Mouse (Mus musculus): ENCODE results near the gene Yes1. TPM values are rescaled to one million over a fixed set of nuclear protein-coding genes. Genes with fewer than 3 reads are reported as not detected.

The Yes1 gene
- 18.8 and 21.0 TPM in 2 replicates for polyA plus RNA-seq (2015; fragmentation: Nextera tagmentation; extraction: Ambion mirVana)

- ATAC-seq (ENCODE audit: low FRiP score) = peak; percentile 94
- Histone ChIP-seq H3K27ac (replicated peaks) (peak within 1 kb of the TSS; percentile 93), H3K4me1 (peaks cover 21% of the 10 kb centered on the region), H3K4me3 (replicated peaks) (peak within 1 kb of the TSS; percentile 93), H3K9ac (replicated peaks) (peak within 1 kb of the TSS; percentile 82), H3K9me3 (replicated peaks) (no peaks in the 10 kb centered on the region), H3K27me3 (replicated peaks) (no peaks in the 10 kb centered on the region), H3K36me3 (no peaks in the 10 kb centered on the region), H3K4me2 (peak within 1 kb of the TSS; percentile 80)
- WGBS = under 1% methylated on average over 49 of the region's 69 CpGs
Measured at GRCm38 (mm10) chr5:32610801-32611340, at the start of gene Yes1. Yes1 (plus strand) TSS chr5:32611171.

GRCm38 (mm10) chr5:32564697-32565096 lies 46.3 kb upstream of the Yes1 start:
- H3K27me3 ChIP-seq (replicated peaks) = no peaks in the 10 kb centered on the region
- H3K4me3 ChIP-seq (replicated peaks) = no peak overlapping the region
- no peak overlapping the region for H3K27ac ChIP-seq (replicated peaks)
- no peak for ATAC-seq (ENCODE audit: low FRiP score)
- H3K9ac ChIP-seq (replicated peaks) = no peak overlapping the region
- WGBS = 77% methylated on average over 1 of the region's 1 CpGs
- H3K36me3 ChIP-seq = no peaks in the 10 kb centered on the region
- no peak overlapping the region for H3K4me2 ChIP-seq
- H3K4me1 ChIP-seq = no peaks in the 10 kb centered on the region
- no peaks in the 10 kb centered on the region for H3K9me3 ChIP-seq (replicated peaks)

GRCm38 (mm10) chr5:32571802-32572201 lies 39.2 kb upstream of the Yes1 start:
- no peak for ATAC-seq (ENCODE audit: low FRiP score)
- no peaks in the 10 kb centered on the region for H3K9me3 ChIP-seq (replicated peaks)
- no peaks in the 10 kb centered on the region for H3K36me3 ChIP-seq
- no peak overlapping the region for H3K4me3 ChIP-seq (replicated peaks)
- H3K27me3 ChIP-seq (replicated peaks) = no peaks in the 10 kb centered on the region
- no peaks in the 10 kb centered on the region for H3K4me1 ChIP-seq
- 80% methylated on average over 5 of the region's 5 CpGs for WGBS
- H3K27ac ChIP-seq (replicated peaks) = no peak overlapping the region
- no peak overlapping the region for H3K9ac ChIP-seq (replicated peaks)
- no peak overlapping the region for H3K4me2 ChIP-seq

GRCm38 (mm10) chr5:32588136-32588535 lies 22.8 kb upstream of the Yes1 start:
- no peaks in the 10 kb centered on the region for H3K4me1 ChIP-seq
- H3K27ac ChIP-seq (replicated peaks) = no peak overlapping the region
- H3K9me3 ChIP-seq (replicated peaks) = no peaks in the 10 kb centered on the region
- 16% methylated on average over 5 of the region's 5 CpGs for WGBS
- no peaks in the 10 kb centered on the region for H3K36me3 ChIP-seq
- no peak overlapping the region for H3K9ac ChIP-seq (replicated peaks)
- ATAC-seq (ENCODE audit: low FRiP score) = no peak
- H3K4me3 ChIP-seq (replicated peaks) = no peak overlapping the region
- no peaks in the 10 kb centered on the region for H3K27me3 ChIP-seq (replicated peaks)
- no peak overlapping the region for H3K4me2 ChIP-seq

GRCm38 (mm10) chr5:32593793-32594192 lies 17.2 kb upstream of the Yes1 start:
- WGBS = 21% methylated on average over 4 of the region's 4 CpGs
- Histone ChIP-seq H3K9ac (replicated peaks) (no peak overlapping the region), H3K4me3 (replicated peaks) (no peak overlapping the region), H3K9me3 (replicated peaks) (no peaks in the 10 kb centered on the region), H3K4me2 (no peak overlapping the region), H3K27ac (replicated peaks) (no peak overlapping the region), H3K4me1 (no peaks in the 10 kb centered on the region), H3K27me3 (replicated peaks) (no peaks in the 10 kb centered on the region), H3K36me3 (no peaks in the 10 kb centered on the region)
- ATAC-seq (ENCODE audit: low FRiP score) = no peak

GRCm38 (mm10) chr5:32594358-32594757 lies 16.6 kb upstream of the Yes1 start:
- H3K4me2 ChIP-seq = no peak overlapping the region
- no peaks in the 10 kb centered on the region for H3K9me3 ChIP-seq (replicated peaks)
- no peaks in the 10 kb centered on the region for H3K27me3 ChIP-seq (replicated peaks)
- no peaks in the 10 kb centered on the region for H3K36me3 ChIP-seq
- ATAC-seq (ENCODE audit: low FRiP score) = no peak
- no peaks in the 10 kb centered on the region for H3K4me1 ChIP-seq
- no peak overlapping the region for H3K9ac ChIP-seq (replicated peaks)
- no peak overlapping the region for H3K27ac ChIP-seq (replicated peaks)
- no peak overlapping the region for H3K4me3 ChIP-seq (replicated peaks)
- 75% methylated on average over 5 of the region's 5 CpGs for WGBS

GRCm38 (mm10) chr5:32605911-32606310 lies 5.1 kb upstream of the Yes1 start:
- WGBS = 92% methylated on average over 1 of the region's 1 CpGs
- no peaks in the 10 kb centered on the region for H3K36me3 ChIP-seq
- ATAC-seq (ENCODE audit: low FRiP score) = no peak

GRCm38 (mm10) chr5:32607776-32608355 lies 3.1 kb upstream of the Yes1 start:
- 53% methylated on average over 2 of the region's 2 CpGs for WGBS
- Histone ChIP-seq H3K9me3 (replicated peaks) (no peaks in the 10 kb centered on the region), H3K4me2 (no peak overlapping the region), H3K4me3 (replicated peaks) (no peak overlapping the region), H3K9ac (replicated peaks) (no peak overlapping the region), H3K27ac (replicated peaks) (no peak overlapping the region), H3K36me3 (no peaks in the 10 kb centered on the region), H3K27me3 (replicated peaks) (no peaks in the 10 kb centered on the region), H3K4me1 (peaks cover 12% of the 10 kb centered on the region)
- no peak for ATAC-seq (ENCODE audit: low FRiP score)

More at GRCm38 (mm10) chr5:32605911-32606310, 5.1 kb upstream of the Yes1 start:
- no peak overlapping the region for H3K4me3 ChIP-seq (replicated peaks)
- no peak overlapping the region for H3K9ac ChIP-seq (replicated peaks)
- H3K9me3 ChIP-seq (replicated peaks) = no peaks in the 10 kb centered on the region
- no peaks in the 10 kb centered on the region for H3K27me3 ChIP-seq (replicated peaks)
- H3K4me2 ChIP-seq = no peak overlapping the region
- H3K27ac ChIP-seq (replicated peaks) = no peak overlapping the region
- peaks cover 6% of the 10 kb centered on the region; the same call in 1 of the 2 replicates for H3K4me1 ChIP-seq

GRCm38 (mm10) chr5:32608516-32608915 lies 2.5 kb upstream of the Yes1 start:
- no peaks in the 10 kb centered on the region for H3K9me3 ChIP-seq (replicated peaks)
- H3K9ac ChIP-seq (replicated peaks) = no peak overlapping the region
- ATAC-seq (ENCODE audit: low FRiP score) = no peak
- WGBS = 94% methylated on average over 4 of the region's 4 CpGs
- no peaks in the 10 kb centered on the region for H3K36me3 ChIP-seq
- peaks cover 12% of the 10 kb centered on the region for H3K4me1 ChIP-seq
- H3K4me3 ChIP-seq (replicated peaks) = no peak overlapping the region
- no peak overlapping the region for H3K4me2 ChIP-seq
- H3K27ac ChIP-seq (replicated peaks) = no peak overlapping the region
- no peaks in the 10 kb centered on the region for H3K27me3 ChIP-seq (replicated peaks)

- Histone ChIP-seq H3K4me2 (peak overlapping the region; percentile 80), H3K4me3 (replicated peaks) (peak overlapping the region; percentile 93), H3K27me3 (replicated peaks) (no peaks in the 10 kb centered on the region), H3K9me3 (replicated peaks) (no peaks in the 10 kb centered on the region), H3K9ac (replicated peaks) (peak overlapping the region; percentile 82), H3K27ac (replicated peaks) (peak overlapping the region; percentile 93), H3K4me1 (peaks cover 21% of the 10 kb centered on the region), H3K36me3 (no peaks in the 10 kb centered on the region)
- 18% methylated on average over 21 of the region's 21 CpGs for WGBS
- ATAC-seq (ENCODE audit: low FRiP score) = peak; percentile 65
Measured at GRCm38 (mm10) chr5:32610064-32610800, 739 bp upstream of the Yes1 start.

GRCm38 (mm10) chr5:32611341-32611961 lies 480 bp downstream of the Yes1 start:
- Histone ChIP-seq H3K4me2 (peak overlapping the region; percentile 80), H3K27me3 (replicated peaks) (no peaks in the 10 kb centered on the region), H3K36me3 (no peaks in the 10 kb centered on the region), H3K9me3 (replicated peaks) (no peaks in the 10 kb centered on the region), H3K27ac (replicated peaks) (peak overlapping the region; percentile 93), H3K4me1 (peaks cover 21% of the 10 kb centered on the region), H3K9ac (replicated peaks) (peak overlapping the region; percentile 82), H3K4me3 (replicated peaks) (peak overlapping the region; percentile 93)
- ATAC-seq (ENCODE audit: low FRiP score) = peak; percentile 71
- WGBS = under 1% methylated on average over 42 of the region's 54 CpGs

All from neural tube, embryonic 15.5 days (tissue).